Mouse (Mus musculus): Measurements from ENCODE around the gene Nlgn1.

DNA sequence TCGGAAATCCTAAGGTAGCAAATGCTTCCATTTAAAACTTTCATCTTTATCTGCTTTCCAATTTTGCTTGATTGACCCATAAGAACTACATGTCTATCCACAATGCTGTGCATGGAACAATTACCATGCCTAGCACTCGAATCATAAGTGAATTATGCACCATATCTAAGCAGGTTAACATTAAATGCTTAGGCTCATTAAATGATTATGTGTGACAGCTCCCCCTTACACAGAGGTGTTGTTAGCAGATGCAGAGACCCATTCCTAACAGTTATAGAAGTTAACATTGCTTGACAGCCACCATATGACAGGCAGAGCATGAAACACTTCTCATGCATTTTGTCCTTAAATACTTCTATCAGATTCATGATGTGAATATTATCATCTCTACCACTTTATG, 89.0 kb downstream of the Nlgn1 start:
- TF ChIP-seq HCFC1 (IDR thresholded peaks at IDR 0.05; ENCODE audit: borderline replicate concordance, insufficient read depth, low read length) (no peak), ZNF384 (IDR thresholded peaks at IDR 0.05; ENCODE audit: low read depth, low read length) (no peak), CHD2 (IDR thresholded peaks at IDR 0.05; ENCODE audit: low read depth, low read length) (no peak)
